Mouse (Mus musculus) retina, adult 2 months (tissue): ENCODE data around the gene Nifk.

Experiments
- DNase-seq: peaks from one replicate; pipeline ENCODE4 v3.0.0-alpha.2; 2012; ENCODE audit warnings: low read depth, low spot score

Nifk gene

DNA sequence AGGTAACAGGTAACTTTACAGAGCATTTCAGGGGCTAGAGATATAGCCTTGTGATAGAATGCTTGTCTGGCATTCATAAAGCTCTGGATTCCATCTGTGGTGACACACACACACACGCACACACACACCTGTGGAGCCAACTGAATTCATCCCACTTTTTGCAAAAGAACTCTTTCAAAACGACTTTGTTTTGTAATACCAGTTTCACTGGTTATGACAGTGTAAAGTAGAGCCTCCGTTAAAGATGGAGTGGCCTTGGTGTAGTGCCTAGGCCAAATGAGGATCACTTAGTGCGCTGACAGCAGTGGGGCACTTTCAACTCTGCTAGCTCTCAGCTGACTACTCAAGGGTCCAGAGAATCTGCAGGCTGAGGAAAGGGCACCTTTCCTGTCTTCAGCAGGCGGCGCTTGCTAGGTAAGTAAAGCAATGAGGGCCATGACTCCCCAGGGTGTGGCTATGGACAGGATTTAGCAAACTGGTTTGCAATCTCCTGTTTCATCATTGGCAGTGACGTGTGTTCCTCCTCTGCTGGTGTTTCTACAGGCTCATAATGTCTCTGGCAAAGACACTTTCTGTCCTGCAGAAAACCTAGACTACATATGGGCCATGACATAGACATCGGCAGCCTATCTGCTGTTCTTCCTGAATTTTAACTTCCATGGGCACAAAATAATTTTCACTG is 58.6 kb downstream of the Nifk start:
- no peak for DNase-seq
